Mouse (Mus musculus) kidney, postnatal 0 days (tissue): ENCODE measurements around the gene Pdzrn4. TPM values are rescaled to one million over a fixed set of nuclear protein-coding genes. Genes with fewer than 3 reads are reported as not detected.

Source experiments
- ATAC-seq: fragments of 200-750 bp; cut with Nextera tagmentation; replicated peaks from 2 replicates; pipeline ENCODE4 v1.8.0; 2017; ENCODE audit warnings: low read depth, moderate number of reproducible peaks, moderate TSS enrichment, moderate library complexity; ENCODE audit not compliant: low FRiP score
- DNase-seq: peaks from one replicate; pipeline ENCODE4 v3.0.0-alpha.2; 2016; ENCODE audit warnings: low spot score
- H3K27ac ChIP-seq: fragments of 300-500 bp; sonication (generic); 2 replicates; pipeline ENCODE4 v1.5.1; 2014; ENCODE audit warnings: mild to moderate bottlenecking
- H3K27me3 ChIP-seq: fragments of 300-500 bp; sonication (generic); 2 replicates; pipeline ENCODE4 v1.6.1; 2014; ENCODE audit warnings: low read length, mixed read lengths; ENCODE audit not compliant: insufficient read depth
- H3K36me3 ChIP-seq: fragments of 300-500 bp; sonication (generic); 2 replicates; pipeline ENCODE4 v1.6.1; 2014; ENCODE audit warnings: low read length, mixed read lengths; ENCODE audit not compliant: insufficient read depth
- H3K4me1 ChIP-seq: fragments of 300-500 bp; sonication (generic); replicated peaks from 2 replicates; pipeline ENCODE4 v1.6.1; 2014; ENCODE audit warnings: antibody characterized with exemption, low read length, mixed read lengths; ENCODE audit not compliant: insufficient read depth
- H3K4me2 ChIP-seq: fragments of 300-500 bp; sonication (generic); 2 replicates; pipeline ENCODE4 v1.6.1; 2014; ENCODE audit warnings: mild to moderate bottlenecking, low read length, moderate library complexity, mixed read lengths
- H3K4me3 ChIP-seq: fragments of 300-500 bp; sonication (generic); replicated peaks from 2 replicates; pipeline ENCODE4 v1.5.1; 2014; ENCODE audit warnings: low read depth, low read length
- H3K9ac ChIP-seq: fragments of 300-500 bp; sonication (generic); 2 replicates; pipeline ENCODE4 v1.6.1; 2014; ENCODE audit warnings: low read depth, low read length
- H3K9me3 ChIP-seq: fragments of 300-500 bp; sonication (generic); replicated peaks from 2 replicates; pipeline ENCODE4 v1.6.1; 2016; ENCODE audit warnings: low read length, inconsistent platforms, mixed read lengths
- CTCF ChIP-seq: IDR thresholded peaks from 2 replicates; pipeline ENCODE4 v1.5.1; 2016; ENCODE audit warnings: antibody characterized with exemption, low read depth, mild to moderate bottlenecking, moderate library complexity
- WGBS: fragments of 180-500 bp; shearing (Covaris S2); extraction: QIAGEN DNeasy Blood & Tissue Kit; methylation state at CpG from one replicate; pipeline ENCODE4 v1.1.7; 2014; 5-methylcytosine and 5-hydroxymethylcytosine counted together
- polyA plus RNA-seq: library from polyadenylated mRNA; unstranded; fragments of >200 nt; fragmentation: Nextera tagmentation; extraction: Ambion mirVana; gene quantifications from 2 replicates; pipeline ENCODE4 v1.2.1, GENCODE M21; 2015

Pdzrn4 gene
- polyA plus RNA-seq, 1 experiment from 2014 or later = 2.8 TPM

GRCm38 (mm10) chr15:92482198-92482597 lies 85.5 kb downstream of the Pdzrn4 start:
- H3K4me3 ChIP-seq = no peak overlapping the region
- no peaks in the 10 kb centered on the region for H3K9me3 ChIP-seq
- ATAC-seq (no peak), DNase-seq (no peak)
- H3K9ac ChIP-seq = no peak overlapping the region
- H3K4me2 ChIP-seq = no peak overlapping the region
- 81% methylated on average over 6 of the region's 6 CpGs for WGBS
- no peaks in the 10 kb centered on the region for H3K36me3 ChIP-seq
- no peak for TF ChIP-seq CTCF
- no peak overlapping the region for H3K27ac ChIP-seq
- H3K4me1 ChIP-seq = no peaks in the 10 kb centered on the region
- no peaks in the 10 kb centered on the region for H3K27me3 ChIP-seq

GRCm38 (mm10) chr15:92491376-92491775 lies 94.7 kb downstream of the Pdzrn4 start:
- Histone ChIP-seq H3K27ac (no peak overlapping the region), H3K9me3 (no peaks in the 10 kb centered on the region), H3K27me3 (no peaks in the 10 kb centered on the region), H3K36me3 (no peaks in the 10 kb centered on the region), H3K4me1 (no peaks in the 10 kb centered on the region), H3K4me3 (no peak overlapping the region), H3K9ac (no peak overlapping the region), H3K4me2 (no peak overlapping the region)
- TF ChIP-seq CTCF = no peak
- ATAC-seq = no peak
- no peak for DNase-seq
- 81% methylated on average over 3 of the region's 3 CpGs for WGBS

- no peaks in the 10 kb centered on the region for H3K27me3 ChIP-seq
- DNase-seq = no peak
- TF ChIP-seq CTCF = no peak
- 91% methylated on average over 12 of the region's 12 CpGs for WGBS
- H3K36me3 ChIP-seq = no peaks in the 10 kb centered on the region
- H3K27ac ChIP-seq = no peak overlapping the region
- H3K4me2 ChIP-seq = no peak overlapping the region
- no peak overlapping the region for H3K4me3 ChIP-seq
- no peaks in the 10 kb centered on the region for H3K4me1 ChIP-seq
- H3K9ac ChIP-seq = no peak overlapping the region
- no peak for ATAC-seq
- H3K9me3 ChIP-seq = no peaks in the 10 kb centered on the region
These were observed 98.9 kb downstream of the Pdzrn4 start for GRCm38 (mm10) chr15:92495465-92496174.

- no peaks in the 10 kb centered on the region for H3K36me3 ChIP-seq
- H3K27ac ChIP-seq = no peak overlapping the region
- 46% methylated on average over 9 of the region's 9 CpGs for WGBS
- TF ChIP-seq CTCF = no peak
- no peak overlapping the region for H3K9ac ChIP-seq
- ATAC-seq = no peak
- no peak overlapping the region for H3K4me3 ChIP-seq
- H3K4me1 ChIP-seq = no peaks in the 10 kb centered on the region
- H3K4me2 ChIP-seq = no peak overlapping the region
- no peak for DNase-seq
- H3K9me3 ChIP-seq = no peaks in the 10 kb centered on the region
- H3K27me3 ChIP-seq = no peaks in the 10 kb centered on the region
These were observed 103.7 kb downstream of the Pdzrn4 start for GRCm38 (mm10) chr15:92500276-92500838.

- ATAC-seq = no peak
These were observed 106.1 kb downstream of the Pdzrn4 start for GRCm38 (mm10) chr15:92502797-92503196.

GRCm38 (mm10) chr15:92509372-92509771 lies 112.7 kb downstream of the Pdzrn4 start:
- H3K9me3 ChIP-seq = no peaks in the 10 kb centered on the region
- H3K27ac ChIP-seq = no peak overlapping the region
- H3K27me3 ChIP-seq = no peaks in the 10 kb centered on the region
- no peaks in the 10 kb centered on the region for H3K4me1 ChIP-seq
- no peak for TF ChIP-seq CTCF
- DNase-seq (no peak), ATAC-seq (no peak)
- no peaks in the 10 kb centered on the region for H3K36me3 ChIP-seq
- no peak overlapping the region for H3K4me3 ChIP-seq
- H3K4me2 ChIP-seq = no peak overlapping the region
- no peak overlapping the region for H3K9ac ChIP-seq
- WGBS = 84% methylated on average over 8 of the region's 8 CpGs

More at GRCm38 (mm10) chr15:92502797-92503196, 106.1 kb downstream of the Pdzrn4 start:
- TF ChIP-seq CTCF = no peak
- Histone ChIP-seq H3K9ac (no peak overlapping the region), H3K4me1 (no peaks in the 10 kb centered on the region), H3K27me3 (no peaks in the 10 kb centered on the region), H3K4me2 (no peak overlapping the region), H3K36me3 (no peaks in the 10 kb centered on the region), H3K4me3 (no peak overlapping the region), H3K27ac (no peak overlapping the region), H3K9me3 (no peaks in the 10 kb centered on the region)
- WGBS = 79% methylated on average over 1 of the region's 1 CpGs
- DNase-seq = no peak
